Comparison of ENCODE assay signal across 8 mouse cellular contexts in the genomic region with DNA sequence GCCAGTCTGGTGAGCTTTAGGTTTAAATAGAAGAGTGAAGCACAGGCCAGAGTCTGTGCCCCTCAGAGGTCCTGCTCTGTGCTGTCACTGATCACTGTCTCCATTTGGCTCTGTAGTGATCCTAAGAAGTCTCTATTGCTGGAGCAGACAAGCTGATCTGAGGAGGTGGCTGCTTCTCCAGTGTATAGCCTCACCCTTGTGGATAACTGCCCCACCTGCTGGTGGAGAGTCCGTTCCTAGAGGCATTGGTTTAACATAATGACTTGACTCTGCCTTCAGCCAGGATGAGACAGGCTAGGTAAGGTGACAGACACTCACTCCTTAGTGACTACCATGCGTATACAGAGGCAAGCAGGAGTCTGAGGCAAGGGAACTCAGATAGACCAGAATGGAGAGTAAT.
DNase-seq lines count a peak whose midpoint lies in the region; ATAC-seq and TF ChIP-seq lines count a peak whose summit lies in the region.

No protein-coding gene starts in this region.

- 66% methylated on average over 2 of the region's 2 CpGs for WGBS in kidney, embryonic 14.5 days
- 68% methylated on average over 2 of the region's 2 CpGs for WGBS in midbrain, embryonic 10.5 days

- H3K4me1 ChIP-seq in kidney, embryonic 14.5 days (ENCODE audit: control insufficient read depth, insufficient read depth, low read length), result no peaks in the 10 kb centered on the region
- H3K4me1 ChIP-seq in cortical plate, adult 2 months (ENCODE audit: control insufficient read depth, insufficient read depth, low read length), result no peaks in the 10 kb centered on the region
- no peaks in the 10 kb centered on the region for H3K4me1 ChIP-seq in midbrain, embryonic 10.5 days

- no peak for TF ChIP-seq POLR2A in cortical plate, adult 2 months (IDR thresholded peaks at IDR 0.05; ENCODE audit: extremely low read depth, insufficient read depth, low read length)

- no peaks in the 10 kb centered on the region for H3K9me3 ChIP-seq in kidney, embryonic 14.5 days (ENCODE audit: control insufficient read depth, low read length)
- peaks cover 8% of the 10 kb centered on the region; the same call in 1 of the 2 replicates for H3K9me3 ChIP-seq in midbrain, embryonic 10.5 days (replicated peaks)

- peak; percentile 29 for DNase-seq in kidney, adult 11 months
- DNase-seq in MN1 (ENCODE audit: low spot score), result peak; percentile 36
- peak; percentile 62 to 68 for DNase-seq in kidney, postnatal 25 days
- peak; percentile 41 for DNase-seq in thymus, postnatal 4 days
- DNase-seq in midbrain, embryonic 10.5 days (ENCODE audit: low spot score), result no peak
- DNase-seq in urinary bladder, postnatal 10 days (ENCODE audit: low spot score), result no peak

- no peak overlapping the region for H3K27ac ChIP-seq in kidney, embryonic 14.5 days (ENCODE audit: low read depth, low read length)
- H3K27ac ChIP-seq in cortical plate, adult 2 months (ENCODE audit: insufficient read depth, low read length), result no peak overlapping the region
- H3K27ac ChIP-seq in midbrain, embryonic 10.5 days (replicated peaks), result no peak overlapping the region

- peak; percentile 46; the same call in 1 of the 2 replicates for TF ChIP-seq CTCF in cortical plate, adult 2 months (IDR thresholded peaks at IDR 0.05; ENCODE audit: extremely low read depth, insufficient read depth, low read length)

- ATAC-seq in kidney, embryonic 14.5 days (ENCODE audit: low FRiP score, low TSS enrichment), result no peak

- no peak overlapping the region for H3K4me2 ChIP-seq in kidney, embryonic 14.5 days (replicated peaks; ENCODE audit: low read depth, low read length)

- H3K27me3 ChIP-seq in kidney, embryonic 14.5 days (ENCODE audit: control insufficient read depth, insufficient read depth, low read length), result no peaks in the 10 kb centered on the region
- no peaks in the 10 kb centered on the region for H3K27me3 ChIP-seq in midbrain, embryonic 10.5 days (ENCODE audit: low read depth, poor library complexity, severe bottlenecking)

- no peak overlapping the region for H3K9ac ChIP-seq in kidney, embryonic 14.5 days (ENCODE audit: low read depth, low read length)

- no peaks in the 10 kb centered on the region for H3K36me3 ChIP-seq in kidney, embryonic 14.5 days (ENCODE audit: control insufficient read depth, insufficient read depth, low read length)
- H3K36me3 ChIP-seq in midbrain, embryonic 10.5 days, result no peaks in the 10 kb centered on the region

- no peak overlapping the region for H3K4me3 ChIP-seq in kidney, embryonic 14.5 days (ENCODE audit: low read length)
- no peak overlapping the region for H3K4me3 ChIP-seq in cortical plate, adult 2 months (ENCODE audit: insufficient read depth, low read length)
- no peak overlapping the region for H3K4me3 ChIP-seq in midbrain, embryonic 10.5 days

Comparison
In these comparisons a context has a peak if more than half of its experiments do, and no peak if none do; other contexts are left out.
1. DNase-seq: peak in kidney, adult 11 months (single experiment), MN1 (single experiment), kidney, postnatal 25 days (2 of 2) and thymus, postnatal 4 days (single experiment); none in midbrain, embryonic 10.5 days (single experiment) and urinary bladder, postnatal 10 days (single experiment).